Mouse (Mus musculus) mouse embryonic stem cell (cell line): ENCODE data around the gene Aox3.

Source experiments
- in situ Hi-C, 2 experiments: fragments of 300-500 bp; cut with MboI; formaldehyde crosslinking; loops; 1 replicate in 1 of 2; 3 replicates in 1 of 2; pipeline ENCODE4 v1.14.3; 2019 to 2020; ENCODE audit warnings: low sequenced_read_pairs in 2 of 2, low pct_unique_long_range_greater_than_20kb in 1 of 2, mixed read lengths in 1 of 2; ENCODE audit not compliant: unreplicated experiment in 1 of 2

Aox3 gene

DNA sequence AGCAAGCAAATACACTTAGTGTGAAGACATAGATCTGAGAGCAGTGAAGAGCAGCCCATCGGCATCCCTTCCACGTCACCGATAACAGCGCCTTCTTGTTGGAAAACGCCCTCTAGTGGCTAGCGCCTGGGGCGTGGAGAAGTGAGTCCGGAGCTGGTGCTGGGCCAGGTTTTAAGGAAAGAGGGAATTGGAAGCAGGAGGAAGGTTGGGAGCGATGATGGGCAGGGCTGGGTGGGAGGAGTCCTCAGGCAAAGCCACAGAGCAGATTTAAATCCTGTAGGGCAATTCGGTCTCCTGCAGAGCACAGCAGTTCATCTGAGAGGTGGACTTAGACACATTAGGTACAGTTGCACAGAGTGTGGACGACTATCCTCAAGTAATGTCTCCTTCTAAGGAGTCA lies at the start of gene Aox3:
Gene Aox3, plus strand, starts transcription at position 251 of the 400 bp plus-strand sequence.
- in situ Hi-C loops = no loop called here

DNA sequence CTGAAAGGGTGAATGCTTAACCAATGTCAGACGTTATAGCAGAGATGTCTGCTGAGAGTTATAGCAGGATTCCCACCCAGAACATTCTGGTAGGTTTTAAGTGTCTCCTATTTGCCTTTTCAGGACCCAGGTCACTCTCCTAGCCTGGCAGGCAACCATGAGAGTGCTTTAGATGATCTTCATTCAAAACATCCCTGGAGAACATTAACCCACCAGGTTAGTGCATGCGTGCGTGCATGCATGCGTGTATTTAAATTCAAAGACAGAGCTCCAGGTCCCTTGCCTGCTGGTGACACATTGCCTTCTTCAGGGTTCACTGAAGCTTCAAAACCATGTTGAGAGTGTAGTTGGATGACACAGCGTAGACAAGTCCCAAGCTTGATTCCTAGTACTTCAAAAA lies 47.8 kb upstream of the Aox3 start:
- in situ Hi-C loops = no loop called here

DNA sequence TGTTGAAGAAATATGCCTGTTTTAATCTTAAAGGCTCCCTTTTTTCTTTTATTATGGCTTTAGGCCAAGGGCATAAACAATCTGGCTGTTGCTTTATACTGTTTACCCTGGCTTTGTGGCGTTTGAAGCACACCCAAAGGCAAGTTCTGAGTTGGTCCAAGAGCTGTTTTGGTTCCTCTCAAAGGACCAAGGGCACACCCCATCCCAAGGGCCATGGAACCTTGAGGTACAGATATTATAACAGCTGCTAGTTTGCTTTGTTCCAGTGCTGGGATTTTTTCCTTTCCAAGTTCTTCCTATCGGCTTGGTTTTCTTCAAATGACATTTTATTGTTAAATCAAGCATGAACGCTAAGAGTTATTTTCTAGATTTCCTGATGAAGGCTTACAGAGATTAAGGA lies 47.3 kb upstream of the Aox3 start:
- in situ Hi-C loops = no loop called here

DNA sequence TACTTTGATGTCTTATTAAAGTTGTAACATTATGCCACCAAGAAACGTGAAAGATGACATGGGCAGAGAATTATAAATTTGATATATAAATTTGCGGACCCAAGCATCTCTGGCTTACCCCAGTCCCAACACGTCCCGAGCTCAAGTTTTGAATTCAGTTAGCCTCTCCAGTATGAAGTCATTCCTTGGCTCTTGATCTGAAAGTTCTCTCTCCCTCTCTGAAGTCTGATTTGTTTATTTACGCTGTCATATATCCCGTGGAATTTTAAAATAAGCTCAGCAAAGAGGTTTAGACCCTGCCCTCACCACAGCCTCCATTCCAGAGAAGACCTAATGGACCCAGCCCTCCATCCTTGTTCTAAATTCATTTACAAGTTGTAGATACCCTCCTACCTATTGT lies 43.7 kb upstream of the Aox3 start:
- in situ Hi-C loops = no loop called here

DNA sequence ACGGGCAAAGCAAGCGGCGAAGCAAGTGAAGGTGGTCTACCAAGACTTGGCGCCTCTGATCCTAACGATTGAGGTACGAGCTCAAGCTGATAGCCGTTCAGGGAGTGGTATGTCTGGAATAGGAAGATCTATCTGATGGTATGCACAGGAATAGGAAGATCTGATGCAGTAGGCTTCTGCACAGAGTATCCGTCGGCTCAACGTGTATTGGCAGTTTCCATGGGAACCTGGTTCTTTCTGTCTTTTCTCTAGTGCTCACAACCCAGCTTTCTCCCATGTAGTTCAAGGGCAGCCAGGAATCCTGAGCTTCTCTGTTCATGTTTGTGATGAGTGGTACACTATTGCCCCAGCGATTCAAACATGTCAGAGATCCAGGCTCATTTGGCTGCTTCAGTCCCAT lies 42.8 kb upstream of the Aox3 start:
- in situ Hi-C loops = no loop called here

DNA sequence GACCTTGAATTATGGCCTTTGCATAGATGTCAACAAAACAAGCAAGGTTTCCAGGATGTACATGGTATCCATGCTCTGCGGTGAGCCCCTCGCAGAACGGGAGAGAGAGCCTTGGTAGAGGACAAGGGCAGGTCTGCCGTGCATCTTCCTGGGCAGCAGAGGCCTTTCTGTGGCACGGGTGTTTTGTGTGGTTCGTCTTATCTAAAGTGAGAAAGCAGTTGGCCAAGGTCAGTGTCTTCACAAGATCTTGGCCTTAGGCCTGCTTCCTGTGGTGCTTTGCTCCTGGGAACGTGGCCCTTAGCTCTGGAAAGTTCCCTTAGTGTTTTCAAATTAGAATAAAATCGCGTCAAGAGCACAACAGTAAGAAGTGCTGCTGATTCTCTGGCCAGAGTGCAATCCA lies 41.9 kb upstream of the Aox3 start:
- in situ Hi-C loops = no loop called here

DNA sequence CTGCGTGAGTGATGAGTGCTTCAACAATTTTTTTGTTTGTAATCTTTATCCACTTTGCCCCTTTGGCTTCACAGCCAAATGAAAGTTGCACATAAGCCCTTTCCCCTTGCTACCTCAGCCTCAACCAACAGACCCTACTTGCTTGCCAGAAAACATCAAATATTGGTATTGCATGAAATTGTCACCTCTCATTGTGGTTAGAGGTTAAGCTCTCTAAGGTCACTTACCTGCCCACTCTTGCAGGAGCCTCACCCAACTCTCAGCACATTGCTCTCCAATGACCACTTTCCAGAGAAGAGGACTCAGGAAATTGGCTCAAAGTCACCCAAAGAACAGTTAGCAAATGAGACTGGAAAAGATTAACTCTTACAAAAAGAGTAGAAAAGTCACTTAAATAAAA lies 41.4 kb upstream of the Aox3 start:
- in situ Hi-C loops = no loop called here

DNA sequence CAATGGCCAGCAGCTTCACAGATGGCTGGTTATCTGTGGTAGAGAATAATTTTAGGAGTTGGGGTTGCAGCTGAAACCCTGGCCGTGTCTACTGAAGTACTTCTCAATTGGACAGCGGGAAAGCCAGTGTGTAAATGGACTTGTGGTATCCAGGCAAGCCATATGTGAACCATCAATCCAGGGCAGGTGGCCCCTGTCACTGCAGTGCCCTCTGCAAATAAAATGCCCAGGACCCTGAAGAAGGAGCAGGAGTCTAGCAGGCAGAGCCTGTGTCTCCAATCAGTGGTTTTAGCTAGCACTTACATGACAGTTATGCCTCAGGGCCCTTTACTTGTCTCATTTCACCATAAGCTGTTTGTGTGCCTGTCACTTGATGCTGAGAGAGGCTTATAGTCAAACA lies 40.5 kb upstream of the Aox3 start:
- in situ Hi-C loops = no loop called here

DNA sequence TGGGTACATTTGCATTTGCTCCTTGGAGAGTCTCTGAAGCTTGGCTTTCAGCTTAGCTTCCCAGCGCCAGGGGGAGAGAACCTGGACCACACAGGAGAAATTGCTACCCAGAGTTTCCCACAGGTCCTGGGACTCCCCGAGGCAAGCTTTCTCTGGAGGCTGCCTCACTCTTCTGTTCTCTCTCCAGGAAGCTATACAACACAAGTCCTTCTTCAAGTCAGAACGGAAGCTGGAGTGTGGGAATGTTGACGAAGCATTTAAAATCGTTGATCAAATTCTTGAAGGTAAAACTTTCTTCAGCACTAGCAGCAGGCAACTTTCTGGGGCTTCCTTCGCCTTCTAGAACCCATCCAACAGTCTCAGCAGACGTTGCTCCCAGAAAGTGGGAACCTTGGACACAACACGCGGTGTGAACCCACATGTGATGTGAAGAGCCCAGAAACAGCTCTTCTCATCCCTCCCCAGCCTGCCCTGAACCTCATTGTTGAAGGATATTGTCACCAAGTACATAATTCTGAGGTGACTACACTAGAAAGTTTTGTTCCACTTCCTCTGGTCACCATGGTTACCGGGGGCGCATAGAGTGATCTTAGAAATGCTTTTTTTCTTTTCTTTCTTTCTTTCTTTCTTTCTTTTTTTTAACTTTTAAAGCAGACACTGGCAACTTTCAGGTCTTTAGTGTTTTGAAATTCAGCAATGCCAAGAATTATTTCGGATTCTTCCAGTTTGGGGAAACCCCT lies 39.8 kb upstream of the Aox3 start:
- in situ Hi-C loops = no loop called here

DNA sequence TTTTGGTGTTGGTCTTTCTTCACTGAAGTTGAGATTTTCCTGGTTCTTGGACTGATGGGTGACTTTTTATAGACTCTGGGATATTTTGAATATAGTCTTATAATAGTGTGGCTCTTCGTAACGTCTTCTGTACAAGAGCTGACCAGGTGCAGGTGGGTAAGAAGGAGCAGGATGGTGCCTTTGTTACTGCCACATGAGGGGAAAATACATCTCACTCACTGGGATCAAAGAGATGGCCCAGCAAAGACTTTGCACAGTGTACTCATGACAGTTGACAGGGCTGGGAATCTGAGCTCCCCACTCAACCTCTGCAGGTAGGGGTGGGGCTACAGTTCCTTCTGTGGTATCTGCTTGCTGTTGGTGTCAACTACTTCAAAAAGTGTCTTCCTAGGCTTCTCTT lies 38.7 kb upstream of the Aox3 start:
- in situ Hi-C loops = no loop called here

DNA sequence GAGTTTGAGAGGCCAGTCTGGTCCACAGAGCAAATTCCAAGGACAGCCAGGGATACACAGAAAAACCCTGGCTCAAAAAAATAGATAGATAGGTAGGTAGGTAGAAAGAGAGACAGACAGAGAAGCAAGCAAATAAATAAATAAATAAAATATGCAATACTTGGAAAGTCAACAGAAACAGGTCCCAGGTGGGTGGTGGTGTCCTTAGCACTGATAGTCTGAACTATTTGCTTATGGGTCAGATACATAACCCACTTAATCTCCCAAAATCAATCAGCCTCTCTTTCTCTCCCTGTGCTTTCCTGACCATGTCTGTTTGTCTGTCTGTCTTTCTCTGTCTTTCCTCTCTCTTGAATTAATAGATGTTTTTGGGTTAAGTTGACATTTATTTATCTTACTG lies 35.0 kb upstream of the Aox3 start:
- in situ Hi-C loops = no loop called here

DNA sequence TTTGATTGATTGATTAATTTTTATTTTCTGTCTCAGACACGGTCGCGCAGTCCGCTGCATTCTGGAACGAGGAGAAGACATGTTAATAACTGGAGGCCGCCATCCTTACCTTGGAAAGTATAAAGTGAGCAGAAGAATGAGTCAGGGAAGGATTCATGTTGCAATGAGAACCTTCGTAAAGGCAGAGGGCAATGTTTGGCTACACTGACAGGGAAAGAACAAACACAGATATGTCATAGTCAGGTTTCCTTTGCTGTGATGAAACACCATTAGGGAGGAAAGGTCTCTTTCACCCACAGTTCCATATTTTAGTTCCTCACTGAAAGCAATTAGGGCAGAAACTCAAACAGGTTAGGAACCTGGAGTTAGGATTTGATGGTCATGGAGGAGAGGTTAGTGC lies 34.5 kb upstream of the Aox3 start:
- in situ Hi-C loops = no loop called here

DNA sequence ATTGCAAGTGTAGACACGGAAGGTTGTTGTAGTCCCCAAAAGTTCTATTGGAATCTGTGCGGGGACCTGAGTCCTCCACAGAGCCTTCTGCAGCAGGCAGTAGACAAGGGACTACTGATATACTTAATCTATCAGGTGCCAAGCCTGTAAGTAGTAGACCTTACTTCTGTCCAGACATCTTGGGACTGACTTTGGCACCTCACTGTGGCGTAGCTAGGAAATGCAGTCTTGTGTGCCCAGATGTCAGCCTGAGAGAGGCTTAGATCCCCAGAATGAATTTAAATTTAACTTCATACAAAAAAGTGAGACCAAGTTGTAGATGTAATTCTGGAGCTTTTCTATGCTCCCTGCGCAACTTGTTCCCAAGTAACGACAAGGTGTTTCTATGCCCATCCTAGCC lies 33.2 kb upstream of the Aox3 start:
- in situ Hi-C loops = no loop called here

DNA sequence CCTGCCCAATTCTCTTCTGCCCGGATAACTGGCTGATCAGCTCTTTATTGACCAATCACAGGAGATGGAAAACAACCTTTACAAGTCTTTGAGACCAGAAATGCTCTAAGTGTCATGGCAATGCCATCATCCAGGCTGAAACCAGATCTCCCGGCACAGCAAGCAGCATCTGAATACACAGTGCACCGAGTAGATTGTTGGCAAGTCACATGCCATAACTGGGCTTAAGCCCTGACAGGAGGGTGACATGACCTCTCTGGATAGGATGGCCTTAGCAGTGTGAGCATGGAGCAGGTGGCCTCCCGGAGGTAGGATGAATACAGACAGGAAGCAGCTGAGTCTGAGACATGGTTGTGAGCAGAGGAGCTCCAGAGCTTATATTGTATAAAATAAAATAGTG lies 32.5 kb upstream of the Aox3 start:
- in situ Hi-C loops = no loop called here

DNA sequence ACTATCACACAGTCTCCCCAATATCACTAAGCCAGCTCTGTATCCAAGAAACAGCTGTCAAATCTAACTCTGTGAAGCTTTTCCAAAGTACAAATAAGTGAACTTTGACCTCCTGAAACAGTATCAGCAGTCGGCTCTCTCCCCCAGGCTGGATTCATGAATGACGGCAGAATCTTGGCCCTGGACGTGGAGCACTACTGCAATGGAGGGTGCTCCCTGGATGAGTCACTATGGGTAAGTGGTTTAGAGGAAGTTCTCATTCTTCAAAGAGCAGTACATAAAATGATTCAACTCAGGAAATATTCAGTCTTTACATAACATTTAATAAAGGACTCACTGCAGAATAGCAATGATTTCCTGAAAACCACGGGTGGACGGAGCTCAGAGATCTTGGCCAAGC lies 31.6 kb upstream of the Aox3 start:
- in situ Hi-C loops = no loop called here

DNA sequence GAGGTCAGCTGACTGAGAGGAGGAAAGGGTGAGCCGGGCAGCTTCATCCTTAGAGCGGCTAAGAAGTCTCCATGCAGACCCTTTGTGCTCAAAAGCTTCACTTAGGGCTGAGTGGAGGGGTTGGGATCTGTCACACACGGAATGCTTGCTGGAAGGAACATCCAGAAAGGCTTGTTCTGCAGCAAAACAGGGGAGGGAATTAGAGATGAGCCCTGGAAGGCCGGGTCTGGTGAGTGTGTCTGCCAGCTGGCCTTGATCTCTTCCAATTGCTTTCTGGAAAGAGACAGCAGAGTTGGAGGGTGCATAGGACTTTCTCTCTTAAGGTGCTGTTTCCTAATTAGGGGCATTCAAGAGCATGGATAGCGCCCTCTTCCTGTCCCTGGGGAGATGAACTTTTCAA lies 23.6 kb upstream of the Aox3 start:
- in situ Hi-C loops = no loop called here

DNA sequence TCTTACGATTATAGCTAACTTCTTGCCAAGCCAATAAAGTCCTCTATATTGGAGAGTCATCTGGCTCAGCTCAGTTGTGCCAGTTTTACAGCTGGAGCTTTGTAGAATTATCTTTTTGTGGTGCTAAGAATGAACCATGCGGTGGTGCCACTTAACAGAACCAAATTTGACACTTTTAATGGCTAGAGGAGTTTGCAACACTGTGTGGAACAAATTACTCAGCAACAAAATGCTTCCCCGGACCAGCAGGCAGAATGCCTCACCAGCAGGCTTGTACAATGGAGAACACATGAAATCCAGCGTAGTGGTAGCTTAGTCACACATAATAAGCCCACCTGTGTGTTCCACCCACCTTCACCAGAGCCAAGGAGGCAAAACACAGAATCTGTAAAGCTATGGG lies 22.7 kb upstream of the Aox3 start:
- in situ Hi-C loops = no loop called here

DNA sequence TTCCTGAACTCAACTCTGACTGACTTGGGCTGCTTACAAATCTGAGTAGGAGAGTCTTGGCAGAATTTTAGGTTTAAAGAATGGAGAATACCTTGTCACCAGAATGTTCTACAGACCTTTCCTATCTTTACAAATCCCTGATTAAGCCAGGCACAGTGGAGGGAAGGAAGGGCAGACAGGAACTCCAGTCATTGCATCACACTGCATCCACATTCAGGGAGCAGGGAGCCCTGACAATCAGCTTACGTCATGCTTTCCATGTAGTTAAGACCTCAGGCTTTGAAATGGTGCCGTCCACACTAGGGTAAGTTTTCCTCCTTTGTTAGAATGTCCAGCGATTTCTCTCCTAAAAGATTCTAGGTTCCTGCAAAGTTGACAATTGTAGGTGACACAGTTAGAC lies 21.7 kb upstream of the Aox3 start:
- in situ Hi-C loops = no loop called here

DNA sequence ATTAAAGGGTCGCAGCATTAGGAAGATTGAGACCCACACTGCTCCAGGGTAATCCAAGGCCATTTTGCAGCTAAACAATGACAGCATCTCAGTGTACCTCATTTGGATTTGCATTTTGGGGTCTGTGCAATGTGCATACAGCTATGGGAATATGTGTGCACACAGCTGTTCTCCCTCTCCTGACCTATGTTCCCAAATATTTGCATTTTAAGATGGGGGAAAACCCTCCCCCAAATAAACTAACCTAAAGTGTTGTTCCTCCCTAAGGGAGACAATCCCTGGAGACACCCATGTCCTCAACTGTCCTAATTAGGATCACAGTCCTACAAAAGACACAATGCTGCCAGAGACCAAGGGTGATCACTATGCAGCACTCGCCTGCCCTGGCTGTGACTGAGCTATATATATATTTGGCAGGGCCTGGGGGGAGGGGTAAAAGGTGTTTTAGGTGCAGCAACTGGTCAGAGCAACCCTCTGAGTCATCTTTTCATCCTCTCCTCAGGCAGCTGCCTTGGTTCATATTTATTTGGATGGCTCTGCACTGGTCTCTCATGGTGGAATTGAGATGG lies 20.9 kb upstream of the Aox3 start:
- in situ Hi-C loops = no loop called here

DNA sequence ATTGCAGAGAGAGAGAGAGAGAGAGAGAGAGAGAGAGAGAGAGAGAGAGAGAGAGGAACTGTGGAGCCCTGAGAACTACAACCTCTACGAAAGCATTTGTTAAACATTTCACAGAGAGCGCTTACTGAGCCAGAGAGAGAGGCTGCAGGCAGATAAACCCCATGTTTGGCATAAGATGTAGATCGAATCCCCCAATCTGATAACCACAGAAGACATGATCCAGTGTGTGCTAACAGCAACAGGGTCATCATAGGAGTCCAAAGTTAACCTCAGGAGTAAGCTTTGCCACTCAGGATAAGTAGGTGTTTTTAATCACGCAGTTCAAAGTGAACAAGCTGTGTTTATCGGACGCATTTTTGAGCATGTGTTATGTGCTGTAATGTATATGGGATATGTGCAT lies 15.6 kb upstream of the Aox3 start:
- in situ Hi-C loops = no loop called here

DNA sequence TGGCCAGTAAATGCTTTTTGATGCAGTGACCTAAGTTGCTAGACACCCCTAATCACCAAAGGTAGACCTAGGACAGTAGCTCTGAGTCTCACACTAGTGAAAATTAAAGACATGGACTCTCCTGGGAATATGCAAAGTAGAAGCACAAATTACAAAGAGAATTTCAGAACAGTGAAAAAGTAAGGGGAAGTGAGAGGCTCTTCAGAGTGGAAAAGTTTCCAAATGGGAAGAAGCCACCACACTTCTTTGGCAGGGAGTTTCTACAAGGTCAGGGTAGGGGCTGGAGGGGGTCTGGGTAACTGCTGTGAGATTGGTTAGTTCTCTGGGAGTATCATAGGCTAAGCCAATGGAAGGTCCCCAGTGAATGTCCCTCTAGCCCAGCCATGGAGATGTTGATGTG lies 13.8 kb upstream of the Aox3 start:
- in situ Hi-C loops = no loop called here
